Mouse (Mus musculus): ENCODE results near the gene Plbd2.

Plbd2 gene

DNA sequence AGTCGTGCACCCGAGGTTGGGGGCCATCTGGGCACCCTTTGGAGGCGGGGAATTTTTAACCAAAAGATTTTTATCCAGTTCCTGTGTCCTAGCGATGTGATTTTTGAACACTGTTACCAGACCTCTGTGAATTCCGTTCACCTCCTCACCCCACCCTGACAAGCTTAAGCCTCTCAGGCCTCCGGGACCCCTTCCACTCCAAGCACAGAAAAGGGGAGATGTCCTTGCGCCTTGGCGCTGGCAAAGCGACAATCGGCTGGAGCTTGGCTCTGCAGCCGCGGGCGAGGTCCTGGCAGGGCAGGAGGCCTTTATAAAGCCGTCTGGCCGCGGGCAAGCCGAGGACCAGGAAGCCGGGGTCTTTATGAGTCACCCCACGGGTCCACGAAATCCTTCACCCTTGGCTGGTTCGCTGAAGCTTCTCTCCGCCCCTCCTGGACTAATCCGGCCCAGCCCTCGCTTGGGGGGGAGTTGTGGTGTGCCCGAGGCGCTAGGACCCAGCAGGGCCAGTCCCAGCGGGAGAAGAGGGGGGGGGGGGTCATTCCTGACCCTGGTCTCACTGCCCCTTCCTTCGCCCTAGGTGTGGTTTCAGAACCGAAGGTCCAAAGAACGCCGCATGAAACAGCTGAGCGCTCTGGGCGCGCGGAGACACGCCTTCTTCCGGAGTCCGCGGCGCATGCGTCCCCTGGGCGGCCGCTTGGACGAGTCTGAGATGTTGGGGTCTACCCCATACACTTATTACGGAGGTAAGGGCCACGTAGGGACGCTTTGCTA lies 67.5 kb downstream of the Plbd2 start:
- peak in 1 of 2 experiments; percentile 14 for DNase-seq

DNA sequence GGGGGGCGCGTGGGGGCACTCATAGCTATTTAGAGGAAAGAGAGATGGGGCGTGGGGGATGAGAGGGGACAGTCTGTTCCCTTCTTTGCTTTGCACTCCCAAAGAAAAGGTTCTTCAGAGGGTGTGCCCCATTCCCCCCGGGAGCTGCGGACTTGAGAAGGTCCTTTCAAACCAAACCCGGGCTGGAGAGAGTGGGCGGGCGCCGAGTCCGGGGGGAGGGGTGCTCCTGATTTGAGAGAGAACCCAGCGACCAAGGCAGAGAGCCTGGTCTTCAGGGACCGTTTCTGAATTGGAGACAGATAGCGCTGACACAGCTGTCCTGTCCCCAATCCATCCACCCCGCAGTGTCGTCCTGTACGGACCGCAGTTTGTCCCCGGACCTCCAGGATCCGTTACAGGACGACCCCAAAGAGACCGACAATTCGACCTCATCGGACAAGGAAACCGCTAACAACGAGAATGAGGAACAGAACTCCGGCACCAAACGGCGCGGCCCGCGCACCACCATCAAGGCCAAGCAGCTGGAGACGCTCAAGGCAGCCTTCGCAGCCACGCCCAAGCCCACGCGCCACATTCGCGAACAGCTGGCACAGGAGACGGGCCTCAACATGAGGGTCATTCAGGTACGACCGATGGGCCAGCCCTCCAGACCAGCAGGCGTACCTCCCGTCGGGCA lies 68.3 kb downstream of the Plbd2 start:
- DNase-seq, result peak in 1 of 2 experiments; percentile 13

DNA sequence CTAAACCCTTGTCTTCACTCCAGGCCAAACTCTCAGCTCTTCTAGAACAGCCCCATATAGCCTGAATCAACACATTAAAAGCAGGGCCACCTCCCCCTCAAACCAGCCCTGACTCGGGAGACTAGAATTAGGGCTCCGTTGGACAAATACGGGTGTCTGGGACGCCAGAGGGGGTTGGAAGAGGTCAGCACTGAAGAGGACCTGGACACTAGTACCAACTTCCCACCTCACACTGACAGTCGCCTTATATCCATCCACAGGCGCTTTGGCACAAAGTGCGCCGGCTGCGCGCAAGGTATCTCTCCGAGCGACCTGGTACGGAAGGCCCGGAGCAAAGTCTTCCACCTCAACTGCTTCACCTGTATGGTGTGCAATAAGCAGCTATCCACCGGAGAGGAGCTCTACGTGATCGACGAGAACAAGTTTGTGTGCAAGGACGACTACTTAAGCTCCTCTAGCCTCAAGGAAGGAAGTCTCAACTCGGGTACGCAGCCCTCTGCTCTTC lies 69.1 kb downstream of the Plbd2 start:
- peak in 1 of 2 experiments; percentile 10 for DNase-seq

All from cerebellum, adult 18-20 months (tissue).